Mouse (Mus musculus) erythroblast, embryonic 14.5 days (primary cell): ENCODE data around the gene Dync1h1.

Experiments
- GATA1 ChIP-seq: IDR thresholded peaks from 2 replicates; pipeline ENCODE4 v1.6.1; 2012; ENCODE audit warnings: low read length, inconsistent platforms, mixed read lengths
- TAL1 ChIP-seq: IDR thresholded peaks from 3 replicates; pipeline ENCODE4 v1.6.1; 2012; ENCODE audit warnings: low read length, inconsistent platforms, mixed read lengths

DNA sequence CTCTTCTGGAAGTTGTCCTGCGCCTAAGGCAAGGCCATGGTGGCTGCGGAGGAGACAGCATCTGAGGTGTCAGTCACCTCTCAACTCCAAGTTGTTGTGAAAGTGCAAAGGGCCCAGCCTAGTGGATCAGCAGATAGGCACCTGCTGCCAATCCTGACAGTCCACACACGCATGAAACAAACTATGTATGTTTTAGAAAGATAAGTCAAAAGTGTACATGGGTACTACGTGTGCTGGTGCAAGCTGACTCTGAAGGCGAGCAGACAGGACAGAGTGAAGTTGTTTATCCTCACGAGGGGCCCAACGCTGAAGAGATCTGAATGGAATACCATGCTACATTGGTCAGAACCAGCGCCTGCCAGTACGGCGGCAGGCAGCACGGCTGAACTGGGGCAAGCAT lies 36.4 kb upstream of the Dync1h1 start:
- TF ChIP-seq GATA1 (no peak), TAL1 (no peak)
